8 mouse cellular contexts compared by ENCODE assay signal in the genomic region with DNA sequence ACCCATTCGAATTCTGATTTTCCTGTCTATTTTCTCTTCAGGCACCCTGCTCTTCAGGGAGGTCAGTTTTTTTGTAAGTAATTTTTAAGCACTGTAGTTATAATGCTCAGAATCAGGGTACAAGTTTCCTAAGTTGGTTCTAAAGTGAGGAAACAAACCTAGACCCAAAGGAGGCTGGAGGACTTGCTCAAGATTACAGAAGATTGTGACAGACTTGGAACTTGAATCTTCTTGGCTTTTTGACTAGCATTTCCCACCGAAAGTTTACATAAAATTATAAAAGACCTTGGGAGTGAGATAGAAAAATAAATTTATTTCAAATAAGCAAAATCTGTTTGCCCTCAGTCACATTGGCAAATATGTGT. TPM values are rescaled to one million over a fixed set of nuclear protein-coding genes. Genes with fewer than 3 reads are reported as not detected.
DNase-seq lines count a peak whose midpoint lies in the region; ATAC-seq and TF ChIP-seq lines count a peak whose summit lies in the region.

No protein-coding gene starts in this region.

- intact Hi-C loops in left cerebral cortex, adult 2 months (cut with DNase I): loop anchor here (5.0 kb wide), 1 partner anchor 136 kb away; no protein-coding TSS in a partner anchor

- no peak overlapping the region; the same call in 1 of the 2 replicates for H3K27ac ChIP-seq in left cerebral cortex, adult 2 months
- peak overlapping the region; percentile 79 for H3K27ac ChIP-seq in liver, embryonic 12.5 days
- H3K27ac ChIP-seq in olfactory bulb, adult 2 months (ENCODE audit: insufficient read depth, low read depth, low read length): no peak overlapping the region

- no peak for TF ChIP-seq POLR2A in olfactory bulb, adult 2 months (IDR thresholded peaks at IDR 0.05; ENCODE audit: insufficient read depth, low read depth, low read length)

- no peak for DNase-seq in left cerebral cortex, adult 2 months (ENCODE audit: extremely low spot score in 1 of 2, low spot score in 2 of 2)
- no peak for DNase-seq in left cerebral cortex, adult 18-20 months (ENCODE audit: low spot score in 2 of 2)
- peak; percentile 11 for DNase-seq in fibroblast of lung, adult 2 months (ENCODE audit: low read depth)
- no peak for DNase-seq in right cerebral cortex, adult 2 months (ENCODE audit: low spot score in 2 of 2)
- DNase-seq in gastrocnemius, postnatal 4 days (ENCODE audit: low spot score in 2 of 2): no peak
- no peak for DNase-seq in c-Kit-positive CD71-positive TER-119-positive erythroid progenitor cells, embryonic 14.5 days (ENCODE audit: low spot score)

- H3K4me1 ChIP-seq in liver, embryonic 12.5 days: peaks cover 36% of the 10 kb centered on the region
- H3K4me1 ChIP-seq in olfactory bulb, adult 2 months (ENCODE audit: control insufficient read depth, insufficient read depth, low read length): peaks cover 2% of the 10 kb centered on the region; the same call in 1 of the 2 replicates

- TF ChIP-seq CTCF in left cerebral cortex, adult 2 months (IDR thresholded peaks at IDR 0.05): no peak
- no peak for TF ChIP-seq CTCF in olfactory bulb, adult 2 months (IDR thresholded peaks at IDR 0.05; ENCODE audit: insufficient read depth, low read depth, low read length)

- peak overlapping the region; percentile 75 for H3K4me2 ChIP-seq in liver, embryonic 12.5 days

- ATAC-seq in liver, embryonic 12.5 days: no peak

- 12% methylated on average over 2 of the region's 2 CpGs for WGBS in liver, embryonic 12.5 days (ENCODE audit: insufficient replicate concordance)
- WGBS in olfactory bulb, adult 2 months: 25% methylated on average over 2 of the region's 2 CpGs

- peak overlapping the region; percentile 72 for H3K4me3 ChIP-seq in left cerebral cortex, adult 2 months
- H3K4me3 ChIP-seq in liver, embryonic 12.5 days: peak overlapping the region; percentile 90
- H3K4me3 ChIP-seq in olfactory bulb, adult 2 months (ENCODE audit: insufficient read depth, low read depth, low read length): peak overlapping the region; percentile 76

- peaks cover 22% of the 10 kb centered on the region for H3K36me3 ChIP-seq in liver, embryonic 12.5 days

- no peaks in the 10 kb centered on the region for H3K27me3 ChIP-seq in liver, embryonic 12.5 days (replicated peaks)

- no peaks in the 10 kb centered on the region for H3K9me3 ChIP-seq in liver, embryonic 12.5 days (replicated peaks)

- H3K9ac ChIP-seq in liver, embryonic 12.5 days: peak overlapping the region; percentile 83

RNA-seq across cellular contexts. Expression of a gene that starts 0.9 kb away (rescaled TPM):
- total RNA-seq in left cerebral cortex, adult 2 months (2021): 10 to 100 TPM; 34.6 to 38.5 TPM
- total RNA-seq in left cerebral cortex, adult 18-20 months (2021): 10 to 100 TPM; 27.4 to 33.2 TPM
- polyA plus RNA-seq in liver, embryonic 12.5 days (2016; fragmentation: Nextera tagmentation; extraction: Ambion mirVana): 38.0 and 39.3 TPM in 2 replicates
- polyA plus RNA-seq in olfactory bulb, adult 2 months (2012; ENCODE audit: insufficient read depth, insufficient read length, low replicate concordance, missing spikeins): not detected in 2 replicates
- total RNA-seq in gastrocnemius, postnatal 4 days (2021): 10 to 100 TPM; 14.5 to 16.1 TPM
